Mouse (Mus musculus) lung, postnatal 0 days (tissue): Measurements from ENCODE around the gene Ranbp17. TPM values are rescaled to one million over a fixed set of nuclear protein-coding genes. Genes with fewer than 3 reads are reported as not detected.

Experiments used
- ATAC-seq: fragments of 200-750 bp; cut with Nextera tagmentation; 2 replicates; pipeline ENCODE4 v1.8.0; 2017; ENCODE audit warnings: moderate library complexity
- DNase-seq: peaks from one replicate; pipeline ENCODE4 v3.0.0-alpha.2; 2016; ENCODE audit warnings: low spot score
- H3K27ac ChIP-seq: fragments of 300-500 bp; sonication (generic); 2 replicates; pipeline ENCODE4 v1.5.1; 2014; ENCODE audit warnings: antibody characterized with exemption, mild to moderate bottlenecking, low read length, mixed read lengths
- H3K27me3 ChIP-seq: fragments of 300-500 bp; sonication (generic); replicated peaks from 2 replicates; pipeline ENCODE4 v1.6.1; 2014; ENCODE audit warnings: low read length, mixed read lengths; ENCODE audit not compliant: insufficient read depth
- H3K36me3 ChIP-seq: fragments of 300-500 bp; sonication (generic); 2 replicates; pipeline ENCODE4 v1.6.1; 2014; ENCODE audit warnings: low read length, mixed read lengths; ENCODE audit not compliant: insufficient read depth
- H3K4me1 ChIP-seq: fragments of 300-500 bp; sonication (generic); 2 replicates; pipeline ENCODE4 v1.6.1; 2014; ENCODE audit warnings: antibody characterized with exemption, low read depth, low read length, mixed read lengths; ENCODE audit not compliant: insufficient read depth
- H3K4me2 ChIP-seq: fragments of 300-500 bp; sonication (generic); replicated peaks from 2 replicates; pipeline ENCODE4 v1.6.1; 2014; ENCODE audit warnings: low read depth, mild to moderate bottlenecking, low read length, moderate library complexity, mixed read lengths
- H3K4me3 ChIP-seq: fragments of 300-500 bp; sonication (generic); 2 replicates; pipeline ENCODE4 v1.5.1; 2014; ENCODE audit warnings: low read depth, low read length
- H3K9ac ChIP-seq: fragments of 300-500 bp; sonication (generic); replicated peaks from 2 replicates; pipeline ENCODE4 v1.6.1; 2014; ENCODE audit warnings: low read depth, mild to moderate bottlenecking
- H3K9me3 ChIP-seq: fragments of 300-500 bp; sonication (generic); 2 replicates; pipeline ENCODE4 v1.6.1; 2016; ENCODE audit warnings: low read length, mixed read lengths
- CTCF ChIP-seq: IDR thresholded peaks from 2 replicates; pipeline ENCODE4 v1.5.1; 2016; ENCODE audit warnings: antibody characterized with exemption, mild to moderate bottlenecking
- EP300 ChIP-seq: IDR thresholded peaks from 2 replicates; pipeline ENCODE4 v1.6.1; 2016; ENCODE audit warnings: antibody characterized with exemption, mild to moderate bottlenecking, control low read depth
- WGBS: fragments of 180-500 bp; shearing (Covaris S2); extraction: QIAGEN DNeasy Blood & Tissue Kit; methylation state at CpG from one replicate; pipeline ENCODE4 v1.1.7; 2014; 5-methylcytosine and 5-hydroxymethylcytosine counted together
- polyA plus RNA-seq: library from polyadenylated mRNA; unstranded; fragments of >200 nt; fragmentation: Nextera tagmentation; extraction: Ambion mirVana; gene quantifications from 2 replicates; pipeline ENCODE4 v1.2.1, GENCODE M21; 2015

The Ranbp17 gene
- polyA plus RNA-seq, 1 experiment from 2014 or later, result 2.5 TPM

DNA sequence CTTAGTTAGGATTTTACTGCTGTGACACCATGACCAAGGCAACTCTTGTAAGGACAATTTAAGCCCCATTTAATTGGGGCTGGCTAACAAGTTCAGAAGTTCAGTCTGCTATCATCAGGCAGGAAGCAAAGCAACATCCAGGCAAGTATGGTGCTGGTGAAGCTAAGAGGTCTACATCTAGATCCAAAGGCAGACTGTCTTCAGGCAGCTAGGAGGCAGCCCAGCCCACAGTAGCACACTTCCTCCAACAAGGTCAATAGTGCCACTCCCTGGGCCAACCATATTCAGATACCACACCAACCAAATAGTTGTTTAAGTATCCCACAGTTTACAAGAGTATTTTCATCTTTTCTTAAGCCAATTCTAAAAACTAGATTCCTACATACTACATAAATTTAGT is 4.1 kb downstream of the Ranbp17 start:
- Histone ChIP-seq H3K4me1 (no peaks in the 10 kb centered on the region), H3K27me3 (no peaks in the 10 kb centered on the region), H3K9me3 (no peaks in the 10 kb centered on the region), H3K27ac (no peak overlapping the region), H3K9ac (no peak overlapping the region), H3K4me3 (no peak overlapping the region), H3K36me3 (no peaks in the 10 kb centered on the region), H3K4me2 (no peak overlapping the region)
- no peak for ATAC-seq
- TF ChIP-seq EP300 (no peak), CTCF (no peak)
- DNase-seq, result no peak

DNA sequence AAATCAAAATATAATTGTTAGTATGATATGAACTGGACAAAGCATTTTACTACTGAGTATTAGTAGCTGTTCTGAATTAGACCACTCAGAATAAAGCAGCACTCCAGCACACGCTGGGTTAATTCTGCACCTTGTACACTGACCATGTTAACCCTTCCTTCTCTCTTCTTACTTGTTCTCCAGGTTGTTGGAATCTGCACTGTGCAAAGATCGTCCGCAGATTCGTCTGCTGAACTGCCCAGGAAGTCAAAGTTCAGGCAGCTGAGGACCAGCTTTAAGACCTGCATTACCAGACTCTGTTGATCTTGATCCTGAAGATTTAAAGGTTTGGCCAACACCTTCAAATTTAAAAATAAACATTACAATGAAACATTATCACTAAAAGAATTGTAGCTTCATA is 27.8 kb downstream of the Ranbp17 start:
- no peak overlapping the region for H3K4me3 ChIP-seq
- no peaks in the 10 kb centered on the region for H3K4me1 ChIP-seq
- no peaks in the 10 kb centered on the region for H3K36me3 ChIP-seq
- TF ChIP-seq EP300 (no peak), CTCF (no peak)
- 64% methylated on average over 4 of the region's 4 CpGs for WGBS
- no peak for DNase-seq
- no peak overlapping the region for H3K9ac ChIP-seq
- H3K27ac ChIP-seq, result no peak overlapping the region
- H3K9me3 ChIP-seq, result no peaks in the 10 kb centered on the region
- no peak for ATAC-seq
- H3K4me2 ChIP-seq, result no peak overlapping the region
- no peaks in the 10 kb centered on the region for H3K27me3 ChIP-seq

GRCm38 (mm10) chr11:33480410-33480809 is 33.1 kb downstream of the Ranbp17 start:
- ATAC-seq, result no peak
- H3K4me2 ChIP-seq, result no peak overlapping the region
- TF ChIP-seq CTCF (no peak), EP300 (no peak)
- no peak overlapping the region for H3K4me3 ChIP-seq
- H3K9me3 ChIP-seq, result no peaks in the 10 kb centered on the region
- DNase-seq, result no peak
- no peaks in the 10 kb centered on the region for H3K4me1 ChIP-seq
- H3K36me3 ChIP-seq, result no peaks in the 10 kb centered on the region
- no peaks in the 10 kb centered on the region for H3K27me3 ChIP-seq
- WGBS, result 75% methylated on average over 10 of the region's 10 CpGs
- no peak overlapping the region for H3K27ac ChIP-seq
- H3K9ac ChIP-seq, result no peak overlapping the region

DNA sequence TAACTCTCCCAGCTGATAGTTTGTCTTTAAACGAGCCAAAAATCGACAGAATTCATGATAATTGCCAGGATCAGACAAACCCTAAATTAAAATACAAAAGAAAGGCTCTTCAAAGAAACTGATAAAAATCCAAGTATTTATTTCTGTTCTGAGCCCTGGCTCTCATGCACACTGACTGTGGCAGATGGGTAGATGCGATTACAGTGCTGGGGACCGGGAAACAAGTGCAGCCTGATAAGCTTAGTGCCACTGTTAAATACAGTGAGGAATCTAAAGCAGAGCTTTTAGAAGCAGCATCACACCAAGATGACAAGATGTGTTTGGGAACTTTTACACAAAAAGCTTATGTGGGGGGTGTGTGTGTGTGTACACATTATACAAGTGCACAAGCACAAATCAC is 34.3 kb downstream of the Ranbp17 start:
- H3K27ac ChIP-seq, result no peak overlapping the region
- 80% methylated on average over 4 of the region's 4 CpGs for WGBS
- no peaks in the 10 kb centered on the region for H3K36me3 ChIP-seq
- no peak overlapping the region for H3K4me2 ChIP-seq
- no peak for DNase-seq
- H3K9me3 ChIP-seq, result no peaks in the 10 kb centered on the region
- H3K4me3 ChIP-seq, result no peak overlapping the region
- H3K4me1 ChIP-seq, result no peaks in the 10 kb centered on the region
- ATAC-seq, result no peak
- no peak for TF ChIP-seq EP300
- TF ChIP-seq CTCF, result no peak
- H3K27me3 ChIP-seq, result no peaks in the 10 kb centered on the region
- H3K9ac ChIP-seq, result no peak overlapping the region

GRCm38 (mm10) chr11:33476634-33477033 is 36.9 kb downstream of the Ranbp17 start:
- no peaks in the 10 kb centered on the region for H3K9me3 ChIP-seq
- H3K36me3 ChIP-seq, result no peaks in the 10 kb centered on the region
- H3K4me2 ChIP-seq, result no peak overlapping the region
- WGBS, result 91% methylated on average over 2 of the region's 2 CpGs
- no peak overlapping the region for H3K4me3 ChIP-seq
- DNase-seq, result no peak
- H3K4me1 ChIP-seq, result no peaks in the 10 kb centered on the region
- no peak for ATAC-seq
- no peaks in the 10 kb centered on the region for H3K27me3 ChIP-seq
- no peak overlapping the region for H3K9ac ChIP-seq
- H3K27ac ChIP-seq, result no peak overlapping the region
- TF ChIP-seq EP300, result no peak
- TF ChIP-seq CTCF, result no peak

DNA sequence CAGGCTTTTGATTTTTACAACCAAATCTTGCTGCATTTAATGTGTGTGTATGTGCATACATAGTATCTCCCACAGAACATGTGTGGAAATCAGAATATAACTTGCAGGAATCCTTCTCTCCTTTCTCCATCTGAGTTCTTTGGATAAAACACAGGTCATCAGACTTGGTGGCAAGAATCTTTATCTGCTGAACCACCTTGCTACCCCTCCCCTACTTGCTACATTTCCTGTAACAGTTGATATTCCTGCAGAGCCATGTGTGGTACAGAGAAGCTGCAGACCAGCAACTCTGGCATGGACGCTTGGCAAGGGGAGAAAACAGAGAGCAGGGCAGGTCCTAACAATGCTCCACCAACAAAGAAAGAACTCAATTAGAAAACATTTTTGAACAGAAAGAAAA is 52.4 kb downstream of the Ranbp17 start:
- TF ChIP-seq CTCF, result no peak
- no peak for TF ChIP-seq EP300
- Histone ChIP-seq H3K4me1 (no peaks in the 10 kb centered on the region), H3K4me3 (no peak overlapping the region), H3K27ac (no peak overlapping the region), H3K27me3 (no peaks in the 10 kb centered on the region), H3K9ac (no peak overlapping the region), H3K4me2 (no peak overlapping the region), H3K9me3 (no peaks in the 10 kb centered on the region), H3K36me3 (no peaks in the 10 kb centered on the region)
- DNase-seq (no peak), ATAC-seq (no peak)
- 65% methylated on average over 1 of the region's 1 CpGs for WGBS

GRCm38 (mm10) chr11:33454069-33454468 is 59.5 kb downstream of the Ranbp17 start:
- Histone ChIP-seq H3K9ac (no peak overlapping the region), H3K27me3 (no peaks in the 10 kb centered on the region), H3K9me3 (no peaks in the 10 kb centered on the region), H3K27ac (no peak overlapping the region), H3K4me1 (no peaks in the 10 kb centered on the region), H3K4me2 (no peak overlapping the region), H3K4me3 (no peak overlapping the region), H3K36me3 (no peaks in the 10 kb centered on the region)
- no peak for TF ChIP-seq CTCF
- TF ChIP-seq EP300, result no peak
- peak; percentile 63 for DNase-seq
- WGBS, result 59% methylated on average over 3 of the region's 3 CpGs
- peak; percentile 56 for ATAC-seq
